Mouse (Mus musculus): ENCODE data around the gene Gzmd.

Gene Gzmd

DNA sequence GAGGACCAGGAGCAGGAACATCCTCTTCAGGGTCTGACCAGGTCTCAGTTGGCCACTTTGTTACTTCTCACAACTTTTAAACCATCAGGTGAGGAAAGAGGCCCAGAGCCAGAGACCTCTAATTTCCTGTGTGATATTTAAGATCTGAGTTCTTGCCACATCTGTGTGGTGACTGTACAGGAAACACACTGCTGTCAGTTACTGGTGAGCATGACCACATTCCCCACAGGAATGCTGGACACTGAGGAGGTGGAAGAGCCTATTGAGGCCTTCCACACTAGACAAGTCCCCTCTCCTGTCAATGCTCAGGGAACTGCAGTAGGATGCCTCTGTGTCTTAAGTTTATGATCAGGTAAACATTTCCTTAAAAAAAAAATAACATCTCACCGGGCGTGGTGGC is 47.2 kb downstream of the Gzmd start, which contains the start of gene Mcpt8:
TSS of gene Mcpt8 (minus strand) at position 107 of the 400 bp plus-strand sequence.
- in situ Hi-C loops (cut with MboI; ENCODE audit: unreplicated experiment in 2 of 2): no loop called here

- in situ Hi-C loops (cut with MboI; ENCODE audit: unreplicated experiment in 2 of 2): no loop called here
Observed at GRCm38 (mm10) chr14:56082016-56082415, 50.4 kb downstream of the Gzmd start.

All from v-Abl transformed pro-B cells (cell line).